Mouse (Mus musculus): ENCODE data around the gene Adra2a. TPM values are rescaled to one million over a fixed set of nuclear protein-coding genes. Genes with fewer than 3 reads are reported as not detected.

The Adra2a gene
- polyA plus RNA-seq (2017; shearing (Covaris generic)): under 1 TPM in 1 of 2 experiments, not detected in 1; 0.06 TPM

GRCm38 (mm10) chr19:54043851-54044250 is at the start of gene Adra2a:
Gene Adra2a (plus strand): TSS chr19:54044151.

Other genes with a start within 250 kb of the Adra2a start
- gene Pdcd4, start 151.9 kb upstream of the Adra2a start, polyA plus RNA-seq (2017; shearing (Covaris generic)): 100 to 1,000 TPM in 1 of 2 experiments, 10 to 100 TPM in 1; 96.9 to 212 TPM
- 10 to 100 TPM; 43.6 to 46.0 TPM for gene Shoc2, start 99.8 kb upstream of the Adra2a start, polyA plus RNA-seq (2017; shearing (Covaris generic))
- gene Bbip1, start 99.5 kb upstream of the Adra2a start, polyA plus RNA-seq (2017; shearing (Covaris generic)): 100 to 1,000 TPM in 1 of 2 experiments, 10 to 100 TPM in 1; 61.2 to 110 TPM